Mouse (Mus musculus) brain, embryonic 14.5 days (tissue): ENCODE measurements around the gene Gm17657.

ENCODE experiments used
- CTCF ChIP-seq: fragments of 200-500 bp; IDR thresholded peaks from 2 replicates; pipeline ENCODE4 v1.5.1; 2012; ENCODE audit warnings: inconsistent platforms, mild to moderate bottlenecking, moderate library complexity, borderline replicate concordance; ENCODE audit not compliant: insufficient read depth, insufficient read length; ENCODE audit errors: extremely low read depth
- POLR2A ChIP-seq: fragments of 200-500 bp; IDR thresholded peaks from 2 replicates; pipeline ENCODE4 v1.6.1; 2012; ENCODE audit warnings: mild to moderate bottlenecking, inconsistent platforms, borderline replicate concordance; ENCODE audit not compliant: poor library complexity, insufficient read depth, insufficient read length, severe bottlenecking; ENCODE audit errors: extremely low read depth

DNA sequence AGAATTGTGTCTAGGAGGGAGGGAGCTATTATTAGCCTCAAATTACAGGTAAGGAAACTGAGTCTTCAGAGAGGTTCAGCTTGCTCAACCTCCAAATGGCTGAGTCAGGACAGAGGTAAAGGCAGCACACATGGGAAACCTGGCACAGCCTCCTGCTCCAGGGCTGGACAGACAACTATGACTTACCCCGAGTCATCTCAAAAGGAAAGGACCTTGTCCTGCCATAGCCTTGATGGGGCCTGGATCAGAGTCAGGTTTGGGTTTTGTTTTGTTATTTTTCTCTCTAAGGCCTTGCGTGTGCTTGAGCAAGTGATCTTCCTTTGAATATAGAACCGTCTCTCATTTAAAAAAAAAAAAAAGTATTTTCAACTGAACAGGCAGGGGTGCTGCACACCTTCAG lies 74.3 kb downstream of the Gm17657 start:
- TF ChIP-seq POLR2A (no peak), CTCF (no peak)
